Mouse (Mus musculus) ovary, postnatal 36 days (tissue): ENCODE results near the gene AW209491.

Source experiments
- DNase-seq: peaks from one replicate; pipeline ENCODE4 v3.0.0; 2022; ENCODE audit warnings: low spot score, mixed read lengths

Gene AW209491

GRCm38 (mm10) chr13:14629726-14630641, at the start of gene AW209491:
Gene AW209491 (plus strand): TSS chr13:14630154.
- peak; percentile 94 for DNase-seq

- DNase-seq, result no peak
Observed at GRCm38 (mm10) chr13:14580392-14580791, 49.6 kb upstream of the AW209491 start.

GRCm38 (mm10) chr13:14602744-14603143, 27.2 kb upstream of the AW209491 start:
- DNase-seq, result no peak

- DNase-seq, result no peak
Observed at GRCm38 (mm10) chr13:14607616-14608015, 22.3 kb upstream of the AW209491 start.

GRCm38 (mm10) chr13:14612463-14612862, 17.5 kb upstream of the AW209491 start:
- DNase-seq, result no peak

GRCm38 (mm10) chr13:14612926-14613529, 16.9 kb upstream of the AW209491 start, which contains the start of the genes Mrpl32 and Psma2:
Gene Mrpl32 (minus strand): TSS chr13:14613165.
Gene Psma2 (plus strand): TSS chr13:14613240.
- DNase-seq, result peak; percentile 97

- DNase-seq, result no peak
Observed at GRCm38 (mm10) chr13:14613553-14613952, 16.4 kb upstream of the AW209491 start.

GRCm38 (mm10) chr13:14618724-14619123, 11.2 kb upstream of the AW209491 start:
- peak; percentile 16 for DNase-seq

- DNase-seq, result no peak
Observed at GRCm38 (mm10) chr13:14639998-14640397, 10.0 kb downstream of the AW209491 start.

GRCm38 (mm10) chr13:14649301-14649700, 19.3 kb downstream of the AW209491 start:
- DNase-seq, result no peak

- no peak for DNase-seq
Observed at GRCm38 (mm10) chr13:14667107-14667506, 37.2 kb downstream of the AW209491 start.

GRCm38 (mm10) chr13:14670342-14670741, 40.4 kb downstream of the AW209491 start:
- no peak for DNase-seq
